Mouse (Mus musculus) neural tube, embryonic 13.5 days (tissue): ENCODE measurements around the gene Osbpl10. TPM values are rescaled to one million over a fixed set of nuclear protein-coding genes. Genes with fewer than 3 reads are reported as not detected.

Source experiments
- ATAC-seq: fragments of 200-750 bp; cut with Nextera tagmentation; 2 replicates; pipeline ENCODE4 v1.8.0; 2017; ENCODE audit warnings: low read depth, mild to moderate bottlenecking, moderate TSS enrichment, moderate library complexity
- H3K27ac ChIP-seq: fragments of 300-500 bp; sonication (generic); replicated peaks from 2 replicates; pipeline ENCODE4 v1.5.1; 2015; ENCODE audit warnings: moderate library complexity, mild to moderate bottlenecking, inconsistent platforms
- H3K27me3 ChIP-seq: fragments of 300-500 bp; sonication (generic); 2 replicates; pipeline ENCODE4 v1.6.1; 2015; ENCODE audit warnings: mild to moderate bottlenecking, inconsistent platforms
- H3K36me3 ChIP-seq: fragments of 300-500 bp; sonication (generic); 2 replicates; pipeline ENCODE4 v1.6.1; 2015; ENCODE audit warnings: mild to moderate bottlenecking, inconsistent platforms
- H3K4me1 ChIP-seq: fragments of 300-500 bp; sonication (generic); replicated peaks from 2 replicates; pipeline ENCODE4 v1.6.1; 2015; ENCODE audit warnings: inconsistent platforms
- H3K4me2 ChIP-seq: fragments of 300-500 bp; sonication (generic); 2 replicates; pipeline ENCODE4 v1.6.1; 2015; ENCODE audit warnings: inconsistent platforms, mild to moderate bottlenecking, moderate library complexity
- H3K4me3 ChIP-seq: fragments of 300-500 bp; sonication (generic); 2 replicates; pipeline ENCODE4 v1.5.1; 2015; ENCODE audit warnings: mild to moderate bottlenecking, inconsistent platforms
- H3K9ac ChIP-seq: fragments of 300-500 bp; sonication (generic); 2 replicates; pipeline ENCODE4 v1.6.1; 2015; ENCODE audit warnings: moderate library complexity, mild to moderate bottlenecking, inconsistent platforms
- H3K9me3 ChIP-seq: fragments of 300-500 bp; sonication (generic); 2 replicates; pipeline ENCODE4 v1.6.1; 2016; ENCODE audit warnings: inconsistent platforms
- WGBS: fragments of 180-500 bp; shearing (Covaris S2); methylation state at CpG from one replicate; pipeline ENCODE4 v1.1.7; 2015; 5-methylcytosine and 5-hydroxymethylcytosine counted together
- polyA plus RNA-seq: library from polyadenylated mRNA; unstranded; fragments of >200 nt; fragmentation: Nextera tagmentation; extraction: Ambion mirVana; gene quantifications from 2 replicates; pipeline ENCODE4 v1.2.1, GENCODE M21; 2015

Osbpl10 gene
- polyA plus RNA-seq, 1 experiment from 2014 or later = 3.2 TPM

- Histone ChIP-seq H3K36me3 (peaks cover 48% of the 10 kb centered on the region), H3K4me3 (no peak overlapping the region), H3K4me1 (no peaks in the 10 kb centered on the region), H3K27ac (no peak overlapping the region), H3K9ac (no peak overlapping the region), H3K27me3 (no peaks in the 10 kb centered on the region), H3K4me2 (no peak overlapping the region), H3K9me3 (no peaks in the 10 kb centered on the region)
- 87% methylated on average over 6 of the region's 6 CpGs for WGBS
- no peak for ATAC-seq
Measured at GRCm38 (mm10) chr9:115274806-115275205, 296.4 kb downstream of the Osbpl10 start.

DNA sequence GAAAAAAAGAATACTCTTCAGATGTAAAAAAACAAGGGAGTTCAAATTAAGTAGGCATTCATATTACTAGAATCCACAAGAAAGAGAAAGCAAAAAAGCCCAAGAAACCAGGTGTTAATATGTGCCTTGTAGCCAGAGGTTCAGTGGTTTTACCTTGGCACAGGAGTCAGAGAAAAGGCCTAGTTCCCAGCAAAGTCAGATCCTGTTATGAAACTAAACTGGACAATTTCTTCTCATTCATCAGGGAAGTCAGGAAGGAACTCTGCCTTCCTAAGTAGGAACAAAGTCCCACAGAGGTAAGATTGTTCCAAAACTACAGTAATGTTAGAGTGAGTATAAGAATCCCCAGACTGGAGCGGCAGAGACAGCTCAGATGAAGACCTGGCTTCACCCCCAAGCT lies 300.3 kb downstream of the Osbpl10 start:
- Histone ChIP-seq H3K9ac (no peak overlapping the region), H3K27me3 (no peaks in the 10 kb centered on the region), H3K36me3 (peaks cover 44% of the 10 kb centered on the region), H3K4me2 (no peak overlapping the region), H3K9me3 (no peaks in the 10 kb centered on the region), H3K4me3 (no peak overlapping the region), H3K4me1 (0 out of 2 replicates have a peak, but pooled peaks cover 5% of the 10 kb centered on the region), H3K27ac (no peak overlapping the region)
- WGBS = 88% methylated on average over 1 of the region's 1 CpGs
- no peak for ATAC-seq

Other genes starting within 250 kb of the Osbpl10 start
- gene Cmtm6, start 247.5 kb upstream of the Osbpl10 start, polyA plus RNA-seq = 20.3 and 22.3 TPM in 2 replicates
- gene Cmtm7, start 196.7 kb upstream of the Osbpl10 start, polyA plus RNA-seq = 22.0 and 26.6 TPM in 2 replicates
- 15.5 and 17.3 TPM in 2 replicates for gene Cmtm8, start 134.4 kb upstream of the Osbpl10 start, polyA plus RNA-seq
- gene Gpd1l, start 44.6 kb upstream of the Osbpl10 start, polyA plus RNA-seq = 28.5 and 30.7 TPM in 2 replicates
- gene Rps27rt, start 4.2 kb downstream of the Osbpl10 start, polyA plus RNA-seq = 299 and 320 TPM in 2 replicates